In the genomic region with DNA sequence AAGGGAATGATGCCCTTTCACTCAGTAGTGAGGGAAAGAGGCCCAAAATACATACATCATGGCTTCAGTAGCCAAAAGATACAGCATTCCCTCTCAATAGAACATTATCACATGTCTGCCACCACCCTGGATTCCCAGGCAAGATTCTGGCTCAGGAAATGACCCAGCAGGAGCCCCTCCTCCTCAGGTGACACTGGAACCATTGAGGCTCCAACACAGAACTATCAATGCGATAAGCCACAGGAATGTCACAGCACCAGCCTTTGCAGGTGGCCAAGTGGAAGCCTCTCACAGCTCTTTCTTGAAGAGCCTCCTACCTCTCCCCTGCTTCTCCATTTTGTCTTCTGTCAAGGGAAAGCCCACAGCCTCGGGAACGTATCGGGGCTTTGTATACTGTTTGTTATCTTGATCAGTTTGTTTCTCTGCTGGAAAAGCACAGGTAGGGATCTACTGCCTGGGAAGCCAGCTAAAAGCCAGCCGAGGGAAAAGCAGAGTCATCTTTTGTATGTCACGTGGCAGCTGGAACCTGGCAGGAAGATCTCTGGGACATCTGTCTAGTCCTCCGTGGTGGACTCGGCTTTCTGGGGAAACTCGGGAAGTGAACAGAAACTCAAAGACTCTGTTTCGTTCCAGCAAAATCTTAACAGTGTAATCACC, we compare ENCODE assay signal across 9 mouse cellular contexts.
A peak's percentile ranks its signal among the peaks of the same experiment; 100 is the strongest.
DNase-seq lines count a peak whose midpoint lies in the region; ATAC-seq lines count a peak whose summit lies in the region.
"Had no signal": no experiment of that assay in that cellular context is flagged by ENCODE, and none has a peak within 500 bp of the region (broad histone marks: within the 10 kb centered on the region; RNA-seq: fewer than 3 reads in every experiment).

No protein-coding gene starts in this region.

- H3K9ac ChIP-seq in heart, embryonic 12.5 days: no peak overlapping the region
- H3K9ac ChIP-seq in lung, embryonic 16.5 days (ENCODE audit: low read length): no peak overlapping the region
- H3K9ac ChIP-seq in stomach, embryonic 16.5 days (ENCODE audit: low read length): no peak overlapping the region
- H3K9ac ChIP-seq: midbrain, embryonic 12.5 days had no signal

- H3K27ac ChIP-seq in heart, embryonic 12.5 days (ENCODE audit: poor library complexity, severe bottlenecking): no peak overlapping the region
- peak overlapping the region; percentile 51 for H3K27ac ChIP-seq in lung, embryonic 16.5 days (ENCODE audit: low read length)
- peak overlapping the region; percentile 83 for H3K27ac ChIP-seq in stomach, embryonic 16.5 days (ENCODE audit: low read length)
- H3K27ac ChIP-seq: midbrain, embryonic 12.5 days had no signal

- H3K4me2 ChIP-seq in heart, embryonic 12.5 days: no peak overlapping the region
- H3K4me2 ChIP-seq in lung, embryonic 16.5 days (ENCODE audit: low read depth, low read length): no peak overlapping the region
- H3K4me2 ChIP-seq in stomach, embryonic 16.5 days (ENCODE audit: low read depth, low read length): 0 out of 2 replicates have a peak overlapping the region, but pooled peaks have one; percentile 12
- H3K4me2 ChIP-seq: midbrain, embryonic 12.5 days had no signal

- DNase-seq in heart, adult 11 months: peak; percentile 91
- no peak for DNase-seq in lung, postnatal 36 days
- peak; percentile 40 for DNase-seq in kidney, adult 9 months
- DNase-seq in embryo, embryonic 11 days: no peak
- DNase-seq in spleen, postnatal 36 days (ENCODE audit: low spot score in 2 of 2): no peak

- peaks cover 10% of the 10 kb centered on the region; the same call in 1 of the 2 replicates for H3K36me3 ChIP-seq in heart, embryonic 12.5 days
- H3K36me3 ChIP-seq in lung, embryonic 16.5 days (ENCODE audit: control insufficient read depth, insufficient read depth, low read length): no peaks in the 10 kb centered on the region
- no peaks in the 10 kb centered on the region for H3K36me3 ChIP-seq in stomach, embryonic 16.5 days (ENCODE audit: control insufficient read depth, insufficient read depth, low read length)

- H3K4me1 ChIP-seq in heart, embryonic 12.5 days (replicated peaks): peaks cover 23% of the 10 kb centered on the region
- peaks cover 24% of the 10 kb centered on the region for H3K4me1 ChIP-seq in lung, embryonic 16.5 days (replicated peaks; ENCODE audit: control insufficient read depth, insufficient read depth, low read length)
- peaks cover 28% of the 10 kb centered on the region; the same call in 1 of the 2 replicates for H3K4me1 ChIP-seq in stomach, embryonic 16.5 days (ENCODE audit: control insufficient read depth, insufficient read depth, low read length)

- no peak for ATAC-seq in heart, embryonic 12.5 days (ENCODE audit: insufficient number of reproducible peaks, low FRiP score)
- ATAC-seq in lung, embryonic 16.5 days (ENCODE audit: low read depth): no peak
- no peak for ATAC-seq in stomach, embryonic 16.5 days (ENCODE audit: insufficient read depth, low FRiP score)

- 76% methylated on average over 10 of the region's 10 CpGs for WGBS in heart, embryonic 12.5 days
- WGBS in lung, embryonic 16.5 days: 40% methylated on average over 10 of the region's 10 CpGs
- WGBS in stomach, embryonic 16.5 days: 37% methylated on average over 10 of the region's 10 CpGs

- H3K9me3 ChIP-seq in heart, embryonic 12.5 days (replicated peaks): no peaks in the 10 kb centered on the region
- H3K9me3 ChIP-seq in lung, embryonic 16.5 days (ENCODE audit: control insufficient read depth, low read length): no peaks in the 10 kb centered on the region
- H3K9me3 ChIP-seq in stomach, embryonic 16.5 days (replicated peaks; ENCODE audit: control insufficient read depth, low read length): no peaks in the 10 kb centered on the region
- H3K9me3 ChIP-seq: midbrain, embryonic 12.5 days had no signal

- no peak overlapping the region for H3K4me3 ChIP-seq in heart, embryonic 12.5 days
- no peak overlapping the region for H3K4me3 ChIP-seq in lung, embryonic 16.5 days (ENCODE audit: low read length)
- no peak overlapping the region for H3K4me3 ChIP-seq in stomach, embryonic 16.5 days (replicated peaks; ENCODE audit: low read length)
- H3K4me3 ChIP-seq: midbrain, embryonic 12.5 days had no signal

- H3K27me3 ChIP-seq in heart, embryonic 12.5 days (replicated peaks): no peaks in the 10 kb centered on the region
- no peaks in the 10 kb centered on the region for H3K27me3 ChIP-seq in lung, embryonic 16.5 days (ENCODE audit: control insufficient read depth, insufficient read depth, low read depth, low read length)
- H3K27me3 ChIP-seq in stomach, embryonic 16.5 days (ENCODE audit: control insufficient read depth, insufficient read depth, low read length): no peaks in the 10 kb centered on the region
- H3K27me3 ChIP-seq: midbrain, embryonic 12.5 days had no signal

Comparison
In these comparisons a context has a peak if more than half of its experiments do, and no peak if none do; other contexts are left out.
1. DNase-seq: peak in heart, adult 11 months (single experiment) and kidney, adult 9 months (single experiment); none in lung, postnatal 36 days (single experiment), embryo, embryonic 11 days (single experiment) and spleen, postnatal 36 days (0 of 2).